Mouse (Mus musculus) midbrain, embryonic 15.5 days (tissue): ENCODE results near the gene Snx7. TPM values are rescaled to one million over a fixed set of nuclear protein-coding genes. Genes with fewer than 3 reads are reported as not detected.

Experiments used
- ATAC-seq: fragments of 200-750 bp; cut with Nextera tagmentation; replicated peaks from 2 replicates; pipeline ENCODE4 v1.8.0; 2017; ENCODE audit warnings: moderate TSS enrichment
- H3K27ac ChIP-seq: fragments of 300-500 bp; sonication (generic); 2 replicates; pipeline ENCODE4 v1.5.1; 2015; ENCODE audit warnings: mild to moderate bottlenecking, inconsistent platforms
- H3K27me3 ChIP-seq: fragments of 300-500 bp; sonication (generic); replicated peaks from 2 replicates; pipeline ENCODE4 v1.6.1; 2015; ENCODE audit warnings: inconsistent platforms
- H3K36me3 ChIP-seq: fragments of 300-500 bp; sonication (generic); replicated peaks from 2 replicates; pipeline ENCODE4 v1.6.1; 2015; ENCODE audit warnings: inconsistent platforms
- H3K4me1 ChIP-seq: fragments of 300-500 bp; sonication (generic); 2 replicates; pipeline ENCODE4 v1.6.1; 2015; ENCODE audit warnings: inconsistent platforms
- H3K4me2 ChIP-seq: fragments of 300-500 bp; sonication (generic); 2 replicates; pipeline ENCODE4 v1.6.1; 2015; ENCODE audit warnings: inconsistent platforms, mild to moderate bottlenecking, moderate library complexity
- H3K4me3 ChIP-seq: fragments of 300-500 bp; sonication (generic); 2 replicates; pipeline ENCODE4 v1.5.1; 2015; ENCODE audit warnings: mild to moderate bottlenecking, inconsistent platforms
- H3K9ac ChIP-seq: fragments of 300-500 bp; sonication (generic); 2 replicates; pipeline ENCODE4 v1.6.1; 2015; ENCODE audit warnings: mild to moderate bottlenecking, inconsistent platforms
- H3K9me3 ChIP-seq: fragments of 300-500 bp; sonication (generic); 2 replicates; pipeline ENCODE4 v1.6.1; 2016; ENCODE audit warnings: inconsistent platforms
- WGBS: fragments of 180-500 bp; shearing (Covaris S2); methylation state at CpG from one replicate; pipeline ENCODE4 v1.1.7; 2015; ENCODE audit warnings: mixed read lengths; 5-methylcytosine and 5-hydroxymethylcytosine counted together
- polyA plus RNA-seq: library from polyadenylated mRNA; unstranded; fragments of >200 nt; fragmentation: Nextera tagmentation; extraction: Ambion mirVana; gene quantifications from 2 replicates; pipeline ENCODE4 v1.2.1, GENCODE M21; 2015

Gene Snx7
- polyA plus RNA-seq, 1 experiment from 2014 or later, result 9.8 TPM

GRCm38 (mm10) chr3:117794501-117794900, 74.2 kb downstream of the Snx7 start:
- Histone ChIP-seq H3K4me2 (no peak overlapping the region), H3K27me3 (no peaks in the 10 kb centered on the region), H3K4me1 (no peaks in the 10 kb centered on the region), H3K9ac (no peak overlapping the region), H3K27ac (no peak overlapping the region), H3K36me3 (no peaks in the 10 kb centered on the region), H3K4me3 (no peak overlapping the region), H3K9me3 (no peaks in the 10 kb centered on the region)
- no peak for ATAC-seq

- 76% methylated on average over 4 of the region's 4 CpGs for WGBS
- ATAC-seq, result no peak
- H3K4me1 ChIP-seq, result peaks cover 8% of the 10 kb centered on the region; the same call in 1 of the 2 replicates
- no peak overlapping the region for H3K9ac ChIP-seq
- H3K4me3 ChIP-seq, result no peak overlapping the region
- H3K4me2 ChIP-seq, result no peak overlapping the region
- no peaks in the 10 kb centered on the region for H3K9me3 ChIP-seq
- H3K36me3 ChIP-seq, result no peaks in the 10 kb centered on the region
- H3K27ac ChIP-seq, result no peak overlapping the region
- H3K27me3 ChIP-seq, result no peaks in the 10 kb centered on the region
Observed at GRCm38 (mm10) chr3:117791951-117792350, 76.8 kb downstream of the Snx7 start.

GRCm38 (mm10) chr3:117791273-117791672, 77.5 kb downstream of the Snx7 start:
- H3K36me3 ChIP-seq, result no peaks in the 10 kb centered on the region
- no peak for ATAC-seq
- H3K4me3 ChIP-seq, result no peak overlapping the region
- no peak overlapping the region for H3K4me2 ChIP-seq
- peaks cover 8% of the 10 kb centered on the region; the same call in 1 of the 2 replicates for H3K4me1 ChIP-seq
- H3K27ac ChIP-seq, result no peak overlapping the region
- H3K27me3 ChIP-seq, result no peaks in the 10 kb centered on the region
- no peaks in the 10 kb centered on the region for H3K9me3 ChIP-seq
- WGBS, result 81% methylated on average over 2 of the region's 2 CpGs
- H3K9ac ChIP-seq, result no peak overlapping the region

DNA sequence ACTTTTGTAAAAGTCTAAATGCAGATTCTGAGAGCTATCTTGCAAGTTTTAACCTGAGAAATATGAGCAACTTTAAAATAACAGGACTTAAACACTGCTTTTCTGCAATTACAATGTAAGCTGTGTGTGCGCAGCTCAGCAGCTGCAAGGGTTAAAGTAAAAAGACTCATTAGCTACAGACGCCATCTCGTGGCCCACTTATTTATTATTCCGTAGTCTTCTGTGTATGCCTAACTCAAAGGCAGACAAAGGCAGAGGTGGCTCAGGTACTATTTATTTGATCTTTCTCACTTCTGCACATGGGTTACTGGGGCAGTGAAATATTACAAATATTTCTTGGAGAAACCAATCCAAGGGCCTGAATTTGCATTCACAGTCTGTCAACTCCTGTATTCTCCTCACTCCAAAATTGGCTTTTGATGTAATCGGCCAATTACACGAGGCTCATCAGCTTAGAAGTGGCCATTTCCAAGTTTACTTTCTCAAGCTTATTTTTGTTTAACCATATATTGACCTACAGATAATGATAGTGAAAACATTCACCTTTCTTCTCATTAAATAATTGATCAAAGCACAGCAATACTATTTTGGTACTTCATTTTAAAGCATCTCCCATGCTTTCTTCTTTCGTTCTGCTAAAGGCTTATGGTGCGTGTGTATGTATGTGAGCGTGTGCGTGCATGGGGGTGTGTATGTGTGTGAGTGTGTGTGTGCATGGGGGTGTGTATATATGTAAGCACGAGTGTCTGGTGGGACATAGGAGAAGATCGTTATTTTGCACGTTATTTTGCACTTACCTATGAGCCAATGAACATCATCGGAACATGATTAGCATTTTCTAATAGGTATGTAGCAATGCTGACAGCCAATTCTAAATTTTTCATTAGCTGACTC, 79.7 kb downstream of the Snx7 start:
- no peaks in the 10 kb centered on the region for H3K36me3 ChIP-seq
- H3K27me3 ChIP-seq, result no peaks in the 10 kb centered on the region

GRCm38 (mm10) chr3:117787247-117787646, 81.5 kb downstream of the Snx7 start:
- H3K9me3 ChIP-seq, result no peaks in the 10 kb centered on the region
- no peak overlapping the region for H3K4me2 ChIP-seq
- H3K9ac ChIP-seq, result no peak overlapping the region
- no peak for ATAC-seq
- H3K4me3 ChIP-seq, result no peak overlapping the region
- H3K27me3 ChIP-seq, result no peaks in the 10 kb centered on the region
- no peaks in the 10 kb centered on the region for H3K36me3 ChIP-seq
- 30% methylated on average over 6 of the region's 6 CpGs for WGBS
- no peak overlapping the region for H3K27ac ChIP-seq
- peaks cover 8% of the 10 kb centered on the region; the same call in 1 of the 2 replicates for H3K4me1 ChIP-seq

More for the DNA sequence above, 79.7 kb downstream of the Snx7 start:
- Histone ChIP-seq H3K4me3 (no peak overlapping the region), H3K27ac (no peak overlapping the region), H3K9ac (no peak overlapping the region), H3K9me3 (no peaks in the 10 kb centered on the region), H3K4me2 (no peak overlapping the region), H3K4me1 (peaks cover 8% of the 10 kb centered on the region; the same call in 1 of the 2 replicates)
- 57% methylated on average over 14 of the region's 14 CpGs for WGBS
- peak; percentile 95 for ATAC-seq

- H3K4me3 ChIP-seq, result no peak overlapping the region
- H3K27ac ChIP-seq, result no peak overlapping the region
- 59% methylated on average over 5 of the region's 5 CpGs for WGBS
- no peak overlapping the region for H3K4me2 ChIP-seq
- H3K36me3 ChIP-seq, result no peaks in the 10 kb centered on the region
- ATAC-seq, result 0 out of 2 replicates have a peak, but pooled peaks have one; percentile 24
- no peak overlapping the region for H3K9ac ChIP-seq
- no peaks in the 10 kb centered on the region for H3K9me3 ChIP-seq
- peaks cover 6% of the 10 kb centered on the region for H3K4me1 ChIP-seq
- no peaks in the 10 kb centered on the region for H3K27me3 ChIP-seq
Observed at GRCm38 (mm10) chr3:117752151-117752757, 116.5 kb downstream of the Snx7 start.

DNA sequence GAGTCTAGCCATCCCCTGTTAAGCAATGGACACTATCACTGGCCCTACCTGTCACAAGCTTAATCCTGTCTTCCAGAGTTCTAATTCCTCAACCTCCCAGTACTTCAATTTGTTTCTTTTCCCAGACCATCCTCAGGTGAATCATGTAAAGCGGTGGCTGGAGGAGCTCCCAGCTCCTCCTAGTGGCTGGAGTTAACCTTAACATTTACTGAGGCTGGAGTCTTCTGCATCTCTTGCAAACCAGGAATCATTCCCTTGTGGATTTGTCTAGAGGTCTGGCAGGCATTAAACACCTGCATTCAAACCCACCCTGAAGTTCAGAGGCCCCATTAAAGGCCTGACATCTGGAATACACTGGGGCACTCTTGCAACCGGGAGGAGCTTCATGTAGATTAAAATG, 117.1 kb downstream of the Snx7 start:
- Histone ChIP-seq H3K36me3 (no peaks in the 10 kb centered on the region), H3K27me3 (no peaks in the 10 kb centered on the region), H3K27ac (no peak overlapping the region), H3K9ac (no peak overlapping the region), H3K9me3 (no peaks in the 10 kb centered on the region), H3K4me2 (no peak overlapping the region), H3K4me3 (no peak overlapping the region), H3K4me1 (peaks cover 6% of the 10 kb centered on the region)
- ATAC-seq, result no peak
- 51% methylated on average over 2 of the region's 2 CpGs for WGBS

- WGBS, result 84% methylated on average over 3 of the region's 3 CpGs
- Histone ChIP-seq H3K9me3 (no peaks in the 10 kb centered on the region), H3K9ac (no peak overlapping the region), H3K4me2 (no peak overlapping the region), H3K36me3 (no peaks in the 10 kb centered on the region), H3K4me1 (peaks cover 6% of the 10 kb centered on the region), H3K27ac (no peak overlapping the region), H3K27me3 (no peaks in the 10 kb centered on the region), H3K4me3 (no peak overlapping the region)
- ATAC-seq, result no peak
Observed at GRCm38 (mm10) chr3:117749256-117749655, 119.5 kb downstream of the Snx7 start.

- no peak for ATAC-seq
- Histone ChIP-seq H3K4me2 (no peak overlapping the region), H3K4me1 (no peaks in the 10 kb centered on the region), H3K27ac (no peak overlapping the region), H3K36me3 (no peaks in the 10 kb centered on the region), H3K4me3 (no peak overlapping the region), H3K9ac (no peak overlapping the region), H3K9me3 (no peaks in the 10 kb centered on the region), H3K27me3 (no peaks in the 10 kb centered on the region)
- WGBS, result 71% methylated on average over 5 of the region's 5 CpGs
Observed at GRCm38 (mm10) chr3:117739760-117740159, 129.0 kb downstream of the Snx7 start.

GRCm38 (mm10) chr3:117732661-117733060, 136.1 kb downstream of the Snx7 start:
- Histone ChIP-seq H3K9me3 (no peaks in the 10 kb centered on the region), H3K4me1 (no peaks in the 10 kb centered on the region), H3K4me2 (no peak overlapping the region), H3K27ac (no peak overlapping the region), H3K4me3 (no peak overlapping the region), H3K36me3 (no peaks in the 10 kb centered on the region), H3K9ac (no peak overlapping the region), H3K27me3 (no peaks in the 10 kb centered on the region)
- 45% methylated on average over 4 of the region's 4 CpGs for WGBS
- no peak for ATAC-seq
